Mouse (Mus musculus) heart, postnatal 0 days (tissue): ENCODE results near the gene Jpt1. TPM values are rescaled to one million over a fixed set of nuclear protein-coding genes. Genes with fewer than 3 reads are reported as not detected.
A peak's percentile ranks its signal among the peaks of the same experiment; 100 is the strongest.

Experiments
- ATAC-seq: fragments of 200-750 bp; cut with Nextera tagmentation; 2 replicates; pipeline ENCODE4 v1.8.0; 2017; ENCODE audit warnings: low read depth, moderate number of reproducible peaks, moderate library complexity; ENCODE audit not compliant: insufficient read depth
- DNase-seq: peaks from one replicate; pipeline ENCODE4 v3.0.0-alpha.2; 2016; ENCODE audit warnings: low spot score
- H3K27ac ChIP-seq: fragments of 300-500 bp; sonication (generic); 2 replicates; pipeline ENCODE4 v1.5.1; 2014; ENCODE audit warnings: low read depth, mild to moderate bottlenecking
- H3K27me3 ChIP-seq: fragments of 300-500 bp; sonication (generic); 2 replicates; pipeline ENCODE4 v1.6.1; 2014; ENCODE audit warnings: low read length, mixed read lengths; ENCODE audit not compliant: control insufficient read depth, insufficient read depth
- H3K36me3 ChIP-seq: fragments of 300-500 bp; sonication (generic); replicated peaks from 2 replicates; pipeline ENCODE4 v1.6.1; 2014; ENCODE audit warnings: low read length, mixed read lengths; ENCODE audit not compliant: control insufficient read depth, insufficient read depth
- H3K4me1 ChIP-seq: fragments of 300-500 bp; sonication (generic); 2 replicates; pipeline ENCODE4 v1.6.1; 2014; ENCODE audit warnings: antibody characterized with exemption; ENCODE audit not compliant: control insufficient read depth, insufficient read depth
- H3K4me2 ChIP-seq: fragments of 300-500 bp; sonication (generic); 2 replicates; pipeline ENCODE4 v1.6.1; 2014; ENCODE audit warnings: low read depth, mild to moderate bottlenecking, low read length, moderate library complexity
- H3K4me3 ChIP-seq: fragments of 300-500 bp; sonication (generic); 2 replicates; pipeline ENCODE4 v1.5.1; 2014; ENCODE audit warnings: low read depth, low read length
- H3K9ac ChIP-seq: fragments of 300-500 bp; sonication (generic); replicated peaks from 2 replicates; pipeline ENCODE4 v1.6.1; 2014; ENCODE audit warnings: low read depth, low read length, mixed read lengths
- H3K9me3 ChIP-seq: fragments of 300-500 bp; sonication (generic); replicated peaks from 2 replicates; pipeline ENCODE4 v1.6.1; 2016; ENCODE audit warnings: low read length; ENCODE audit not compliant: control insufficient read depth
- CTCF ChIP-seq: IDR thresholded peaks from 2 replicates; pipeline ENCODE4 v1.5.1; 2016; ENCODE audit warnings: antibody characterized with exemption, control low read depth, low read depth
- EP300 ChIP-seq: IDR thresholded peaks from 2 replicates; pipeline ENCODE4 v1.6.1; 2016; ENCODE audit warnings: antibody characterized with exemption, low read depth
- WGBS: fragments of 180-500 bp; shearing (Covaris S2); extraction: QIAGEN DNeasy Blood & Tissue Kit; methylation state at CpG from one replicate; pipeline ENCODE4 v1.1.7; 2014; 5-methylcytosine and 5-hydroxymethylcytosine counted together
- polyA plus RNA-seq: library from polyadenylated mRNA; unstranded; fragments of >200 nt; fragmentation: Nextera tagmentation; extraction: Ambion mirVana; gene quantifications from 2 replicates; pipeline ENCODE4 v1.2.1, GENCODE M21; 2015
- total RNA-seq: library from RNA; depleted of rRNA; stranded (reverse); fragments of >200 nt; gene quantifications from 2 replicates; pipeline ENCODE4 v1.2.3, GENCODE M21; 2014; ENCODE audit warnings: low replicate concordance

Gene Jpt1
- total and polyA plus RNA-seq, 2 experiments from 2014 or later: 433 to 503 TPM

DNA sequence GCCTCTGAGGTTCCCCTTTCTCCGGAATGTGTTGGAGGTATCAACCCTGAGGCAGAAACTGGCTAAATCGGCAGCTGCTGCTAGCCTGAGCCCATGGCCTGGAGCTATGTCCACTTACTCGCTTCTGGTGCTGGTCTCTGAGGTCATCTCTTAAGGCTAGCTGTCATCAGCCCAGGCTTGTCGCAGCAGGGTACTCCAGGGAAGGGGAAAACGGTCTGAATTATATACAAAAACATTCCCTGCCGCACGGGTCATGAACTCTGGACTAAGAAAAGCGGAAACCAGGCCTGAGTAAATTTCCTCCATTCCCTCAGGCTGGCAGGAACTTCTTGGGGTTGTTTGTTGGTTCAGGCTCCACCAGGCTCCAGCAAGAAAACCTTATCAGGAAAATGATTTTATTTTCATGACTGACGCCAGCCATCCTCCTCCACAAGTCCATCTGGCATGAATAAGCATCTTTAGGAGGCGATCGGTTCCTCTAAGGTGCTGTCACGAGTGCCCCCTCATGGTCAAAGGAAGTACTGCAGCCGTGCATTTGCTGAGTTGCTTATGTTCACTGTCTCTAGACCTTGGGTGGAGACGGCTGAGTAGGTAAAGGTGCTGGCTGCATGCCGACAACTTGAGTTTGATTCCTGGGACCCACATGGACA, 40.4 kb downstream of the Jpt1 start:
- no peaks in the 10 kb centered on the region for H3K27me3 ChIP-seq
- no peaks in the 10 kb centered on the region for H3K36me3 ChIP-seq
- DNase-seq: peak; percentile 91
- peak; percentile 52 for ATAC-seq
- H3K27ac ChIP-seq: peak overlapping the region; percentile 77
- no peak for TF ChIP-seq EP300
- TF ChIP-seq CTCF: peak; percentile 99
- H3K9me3 ChIP-seq: no peaks in the 10 kb centered on the region
- H3K4me3 ChIP-seq: no peak overlapping the region
- H3K4me2 ChIP-seq: 0 out of 2 replicates have a peak overlapping the region, but pooled peaks have one; percentile 4
- peaks cover 25% of the 10 kb centered on the region for H3K4me1 ChIP-seq
- WGBS: 15% methylated on average over 15 of the region's 15 CpGs
- no peak overlapping the region for H3K9ac ChIP-seq

DNA sequence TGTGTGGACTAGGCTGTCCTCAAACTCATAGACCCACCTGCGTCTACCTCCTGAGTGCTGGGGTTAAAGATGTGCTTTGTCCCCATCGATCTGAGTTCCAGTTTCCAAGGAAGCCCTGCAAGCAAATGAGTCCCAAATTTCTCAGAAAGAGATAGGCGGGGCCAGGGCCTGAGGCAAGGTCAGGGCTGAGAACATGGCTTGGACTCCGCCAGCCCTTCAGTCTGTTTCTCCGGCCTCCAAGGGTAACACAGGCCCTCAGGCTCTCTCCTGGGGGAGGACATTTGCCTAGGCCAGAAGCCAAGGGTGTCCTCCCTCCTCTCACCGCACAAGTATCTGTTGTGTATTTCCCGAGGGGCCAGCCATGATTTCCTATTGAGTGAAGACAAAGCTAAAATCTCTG, 42.0 kb downstream of the Jpt1 start:
- WGBS: 63% methylated on average over 7 of the region's 7 CpGs
- Histone ChIP-seq H3K4me3 (no peak overlapping the region), H3K4me2 (no peak overlapping the region), H3K36me3 (no peaks in the 10 kb centered on the region), H3K27ac (peak overlapping the region; percentile 77; the same call in 1 of the 2 replicates), H3K9me3 (no peaks in the 10 kb centered on the region), H3K27me3 (no peaks in the 10 kb centered on the region), H3K9ac (no peak overlapping the region), H3K4me1 (peaks cover 24% of the 10 kb centered on the region)
- TF ChIP-seq EP300 (no peak), CTCF (no peak)
- ATAC-seq (no peak), DNase-seq (no peak)

DNA sequence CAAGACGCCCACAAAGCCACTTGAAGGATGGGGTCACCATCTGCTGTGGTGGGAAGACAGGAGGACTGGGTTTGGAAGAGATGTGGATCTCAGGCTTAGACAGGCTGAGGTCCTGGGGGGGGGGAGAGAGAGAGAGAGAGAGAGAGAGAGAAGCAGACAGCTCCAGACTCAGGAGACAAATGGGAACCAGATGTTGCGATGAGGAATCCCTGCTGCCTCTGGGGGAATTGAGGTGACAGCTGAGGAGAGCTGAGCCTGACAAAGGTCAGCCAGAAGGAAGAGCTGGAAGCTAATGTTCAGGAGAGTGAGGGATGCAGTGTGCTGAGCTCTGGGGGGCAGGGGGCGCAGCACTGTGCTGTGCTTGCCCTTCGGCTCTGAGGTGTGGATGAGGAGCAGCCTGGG, 47.0 kb downstream of the Jpt1 start:
- Histone ChIP-seq H3K4me3 (no peak overlapping the region), H3K4me2 (no peak overlapping the region), H3K27me3 (no peaks in the 10 kb centered on the region), H3K9ac (no peak overlapping the region), H3K27ac (no peak overlapping the region), H3K4me1 (no peaks in the 10 kb centered on the region), H3K36me3 (no peaks in the 10 kb centered on the region), H3K9me3 (no peaks in the 10 kb centered on the region)
- ATAC-seq (no peak; the same call in 1 of the 2 replicates), DNase-seq (no peak)
- TF ChIP-seq EP300 (no peak), CTCF (no peak)
- WGBS: 35% methylated on average over 4 of the region's 4 CpGs

DNA sequence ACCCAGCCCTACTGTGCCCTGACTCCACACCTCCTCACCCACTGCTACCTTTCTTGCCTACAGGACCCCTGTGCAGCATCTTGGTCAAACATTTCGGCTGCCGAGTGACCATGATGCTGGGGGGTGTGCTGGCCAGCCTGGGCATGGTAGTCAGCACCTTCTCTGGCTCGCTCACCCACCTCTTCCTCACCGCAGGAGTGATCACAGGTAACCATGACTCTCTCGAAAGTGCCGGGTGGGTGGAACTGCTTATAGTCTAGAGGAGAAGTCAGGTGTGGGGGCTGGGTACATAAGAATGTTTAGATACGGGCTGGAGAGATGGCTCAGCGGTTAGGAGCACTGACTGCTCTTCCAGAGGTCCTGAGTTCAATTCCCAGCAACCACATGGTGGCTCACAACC, 49.3 kb downstream of the Jpt1 start:
- no peaks in the 10 kb centered on the region for H3K27me3 ChIP-seq
- H3K9me3 ChIP-seq: no peaks in the 10 kb centered on the region
- no peak for TF ChIP-seq EP300
- TF ChIP-seq CTCF: no peak
- DNase-seq: no peak
- H3K9ac ChIP-seq: no peak overlapping the region
- 88% methylated on average over 8 of the region's 8 CpGs for WGBS
- H3K4me2 ChIP-seq: peak overlapping the region; percentile 24; the same call in 1 of the 2 replicates
- no peak for ATAC-seq
- H3K4me1 ChIP-seq: no peaks in the 10 kb centered on the region
- peak overlapping the region; percentile 10; the same call in 1 of the 2 replicates for H3K4me3 ChIP-seq
- H3K27ac ChIP-seq: no peak overlapping the region
- H3K36me3 ChIP-seq: no peaks in the 10 kb centered on the region

DNA sequence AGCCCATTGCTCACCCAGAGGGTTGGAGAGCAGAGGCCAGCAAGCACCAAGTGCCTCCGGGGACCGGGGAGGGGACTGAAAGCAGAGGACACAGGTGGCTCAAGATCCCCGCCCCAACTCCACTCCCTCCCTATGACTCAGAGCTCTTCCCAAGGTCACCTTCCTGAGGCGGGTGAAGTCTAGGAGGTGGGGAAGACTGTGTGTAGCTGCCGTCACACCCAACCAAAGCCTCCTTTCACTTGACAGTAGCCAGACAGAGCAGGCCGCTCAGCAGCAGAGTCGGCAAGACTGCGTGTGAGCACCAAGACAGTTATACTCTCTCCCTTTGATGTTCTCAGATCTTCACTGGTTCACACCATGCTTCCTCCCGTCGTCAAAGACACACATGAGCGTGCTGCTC, 50.8 kb downstream of the Jpt1 start:
- Histone ChIP-seq H3K36me3 (no peaks in the 10 kb centered on the region), H3K4me1 (no peaks in the 10 kb centered on the region), H3K4me2 (no peak overlapping the region; the same call in 1 of the 2 replicates), H3K9ac (no peak overlapping the region), H3K9me3 (no peaks in the 10 kb centered on the region), H3K27me3 (no peaks in the 10 kb centered on the region), H3K4me3 (peak overlapping the region; percentile 23; the same call in 1 of the 2 replicates), H3K27ac (peak overlapping the region; percentile 18; the same call in 1 of the 2 replicates)
- no peak for TF ChIP-seq CTCF
- no peak for TF ChIP-seq EP300
- 42% methylated on average over 11 of the region's 11 CpGs for WGBS
- DNase-seq (no peak), ATAC-seq (0 out of 2 replicates have a peak, but pooled peaks have one; percentile 24)
